Mouse (Mus musculus): ENCODE data around the gene Zmym5. TPM values are rescaled to one million over a fixed set of nuclear protein-coding genes. Genes with fewer than 3 reads are reported as not detected.
"Not testable (repeated sequence)": the region's sequence is repeated elsewhere in the genome, so short reads cannot be mapped to it uniquely, and the experiment has no call there.

The Zmym5 gene
- total and polyA plus RNA-seq, 3 experiments: 6.0 to 13.8 (median 12.1) TPM

DNA sequence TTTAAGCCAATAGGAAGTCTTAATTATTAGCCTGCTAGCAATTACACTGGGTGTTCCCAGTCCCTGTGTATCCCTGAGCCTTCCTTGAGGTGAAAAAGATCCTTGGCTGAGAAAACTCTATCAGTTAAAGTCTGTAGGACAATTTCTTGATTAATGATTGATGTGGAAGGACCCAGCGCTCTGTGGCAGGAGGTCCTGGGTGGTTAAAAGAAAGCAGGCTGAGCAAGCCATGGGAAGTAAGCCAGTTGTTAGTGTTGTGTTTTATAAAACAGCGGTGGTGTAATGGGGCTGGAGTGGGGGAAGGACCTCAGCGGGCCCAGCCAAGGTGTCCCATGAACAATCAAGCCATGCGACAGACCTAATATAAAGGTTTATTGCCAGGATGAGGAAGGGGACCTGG lies 32.5 kb upstream of the Zmym5 start:
- in situ Hi-C loops (cut with MboI; ENCODE audit: low pct_ligation_motif_present, low pct_unique_long_range_greater_than_20kb, low sequenced_read_pairs): no loop called here
- dilution Hi-C loops (cut with MboI; ENCODE audit: extremely low pct_ligation_motif_present, extremely low pct_unique_long_range_greater_than_20kb, low sequenced_read_pairs): no loop called here
- TF ChIP-seq GABPA (IDR thresholded peaks at IDR 0.05; ENCODE audit: insufficient replicate concordance, low read depth, low read length) (no peak), SIN3A (IDR thresholded peaks at IDR 0.05; ENCODE audit: low read length) (no peak), USF2 (conservative IDR thresholded peaks at IDR 0.05; ENCODE audit: low read depth, low read length) (no peak), RAD21 (IDR thresholded peaks at IDR 0.05; ENCODE audit: low read depth, low read length) (no peak), TCF12 (IDR thresholded peaks at IDR 0.05; ENCODE audit: low read depth, low read length) (no peak), USF1 (IDR thresholded peaks at IDR 0.05; ENCODE audit: low read depth, low read length) (no peak), RCOR1 (conservative IDR thresholded peaks at IDR 0.05; ENCODE audit: low read depth, low read length) (no peak), ZKSCAN1 (IDR thresholded peaks at IDR 0.05; ENCODE audit: borderline replicate concordance, low read depth, low read length) (no peak), MYC (IDR thresholded peaks at IDR 0.05; ENCODE audit: low read depth, low read length) (no peak)

DNA sequence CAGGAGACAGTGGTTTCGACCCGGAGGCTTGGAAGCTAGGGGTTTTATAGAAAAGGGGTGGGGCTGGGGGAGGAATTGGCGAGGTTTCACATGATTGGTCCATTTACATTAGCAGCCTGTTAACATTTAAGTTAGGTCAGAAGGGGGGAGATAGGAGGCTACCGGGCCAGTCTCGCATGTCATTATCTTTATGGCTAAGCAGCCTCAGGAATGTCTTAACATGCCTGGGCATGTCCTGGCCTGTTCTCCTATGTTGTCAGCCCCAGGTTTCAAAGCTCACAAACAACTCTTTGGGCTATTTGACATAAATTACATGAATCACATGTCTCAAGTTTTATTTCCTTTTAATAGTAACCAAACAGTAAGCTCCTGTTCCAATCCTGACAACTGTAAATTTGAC lies 23.1 kb upstream of the Zmym5 start:
- H3K4me2 ChIP-seq (ENCODE audit: insufficient read depth, low read depth, poor library complexity, severe bottlenecking); H3K4me3 ChIP-seq (replicated peaks in 1 of 3; ENCODE audit: low read depth in 2 of 3, low read length in 2 of 3, poor library complexity in 1 of 3); H3K36me3 ChIP-seq (replicated peaks in 1 of 2; ENCODE audit: control insufficient read depth in 1 of 2, insufficient read depth in 1 of 2, low read length in 1 of 2); H3K79me2 ChIP-seq (replicated peaks; ENCODE audit: control insufficient read depth, extremely low read depth, insufficient read depth, poor library complexity, severe bottlenecking); H3K27ac ChIP-seq (ENCODE audit: insufficient read depth, low read depth); dilution Hi-C loops (cut with MboI; ENCODE audit: extremely low pct_ligation_motif_present, extremely low pct_unique_long_range_greater_than_20kb, low sequenced_read_pairs); H3K9me3 ChIP-seq (replicated peaks; ENCODE audit: low read length); H3K27me3 ChIP-seq (replicated peaks); H3K9ac ChIP-seq (ENCODE audit: insufficient read depth, low read depth); DNase-seq (ENCODE audit: extremely low read depth): not testable (repeated sequence)
- peaks cover 5 to 23% of the 10 kb centered on the region in 2 experiments for H3K4me1 ChIP-seq (ENCODE audit: control insufficient read depth in 1 of 2, insufficient read depth in 2 of 2)
- in situ Hi-C loops (cut with MboI; ENCODE audit: low pct_ligation_motif_present, low pct_unique_long_range_greater_than_20kb, low sequenced_read_pairs): loop anchor here (5.0 kb wide), 1 partner anchor 43 kb away; no protein-coding TSS in a partner anchor

More for the DNA sequence above, 32.5 kb upstream of the Zmym5 start:
- Histone ChIP-seq H3K4me1 (ENCODE audit: control insufficient read depth in 1 of 2, insufficient read depth in 2 of 2) (0 out of 4 replicates have a peak, but pooled peaks cover 0 to 3% of the 10 kb centered on the region in 2 experiments), H3K9me3 (replicated peaks; ENCODE audit: low read length) (peaks cover 2% of the 10 kb centered on the region), H3K4me2 (ENCODE audit: insufficient read depth, low read depth, poor library complexity, severe bottlenecking) (no peak overlapping the region), H3K9ac (ENCODE audit: insufficient read depth, low read depth) (no peak overlapping the region), H3K4me3 (replicated peaks in 1 of 3; ENCODE audit: low read depth in 2 of 3, low read length in 2 of 3, poor library complexity in 1 of 3) (no peak overlapping the region), H3K79me2 (replicated peaks; ENCODE audit: control insufficient read depth, extremely low read depth, insufficient read depth, poor library complexity, severe bottlenecking) (no peaks in the 10 kb centered on the region), H3K36me3 (replicated peaks in 1 of 2; ENCODE audit: control insufficient read depth in 1 of 2, insufficient read depth in 1 of 2, low read length in 1 of 2) (no peaks in the 10 kb centered on the region), H3K27ac (ENCODE audit: insufficient read depth, low read depth) (no peak overlapping the region), H3K27me3 (replicated peaks) (no peaks in the 10 kb centered on the region)
- DNase-seq (ENCODE audit: extremely low read depth): no peak

GRCm38 (mm10) chr14:56833211-56833610 lies 21.7 kb upstream of the Zmym5 start:
- H3K9me3 ChIP-seq (replicated peaks; ENCODE audit: low read length); H3K4me3 ChIP-seq (replicated peaks in 1 of 3; ENCODE audit: low read depth in 2 of 3, low read length in 2 of 3, poor library complexity in 1 of 3); H3K9ac ChIP-seq (ENCODE audit: insufficient read depth, low read depth); H3K27me3 ChIP-seq (replicated peaks); H3K4me2 ChIP-seq (ENCODE audit: insufficient read depth, low read depth, poor library complexity, severe bottlenecking); H3K27ac ChIP-seq (ENCODE audit: insufficient read depth, low read depth); H3K79me2 ChIP-seq (replicated peaks; ENCODE audit: control insufficient read depth, extremely low read depth, insufficient read depth, poor library complexity, severe bottlenecking); dilution Hi-C loops (cut with MboI; ENCODE audit: extremely low pct_ligation_motif_present, extremely low pct_unique_long_range_greater_than_20kb, low sequenced_read_pairs); H3K36me3 ChIP-seq (replicated peaks in 1 of 2; ENCODE audit: control insufficient read depth in 1 of 2, insufficient read depth in 1 of 2, low read length in 1 of 2): not testable (repeated sequence)
- H3K4me1 ChIP-seq (ENCODE audit: control insufficient read depth in 1 of 2, insufficient read depth in 2 of 2): peaks cover 5 to 23% of the 10 kb centered on the region in 2 experiments
- peak; percentile 27 for DNase-seq (ENCODE audit: extremely low read depth)
- TF ChIP-seq NRF1 (IDR thresholded peaks at IDR 0.05; ENCODE audit: low read depth, low read length): peak; percentile 55; the same call in 1 of the 2 replicates
- in situ Hi-C loops (cut with MboI; ENCODE audit: low pct_ligation_motif_present, low pct_unique_long_range_greater_than_20kb, low sequenced_read_pairs): loop anchor here (5.0 kb wide), 1 partner anchor 44 kb away; no protein-coding TSS in a partner anchor

Data from CH12.LX (cell line).